Mouse (Mus musculus) spleen, adult 2 months (tissue): Measurements from ENCODE around the gene Slc16a14. TPM values are rescaled to one million over a fixed set of nuclear protein-coding genes. Genes with fewer than 3 reads are reported as not detected.

Source experiments
- DNase-seq, 2 experiments: peaks; one replicate each; pipeline versions ENCODE4 v3.0.0 to v3.0.0-alpha.2; 2012 to 2021; ENCODE audit warnings: low spot score in 2 of 2, low read depth in 1 of 2
- H3K27ac ChIP-seq: fragments of 200-500 bp; 2 replicates; pipeline ENCODE4 v1.5.1; 2012; ENCODE audit warnings: low read length, inconsistent platforms; ENCODE audit not compliant: insufficient read depth
- H3K27me3 ChIP-seq: fragments of 200-500 bp; 2 replicates; pipeline ENCODE4 v1.6.1; 2012; ENCODE audit warnings: mild to moderate bottlenecking, moderate library complexity, low read length, inconsistent platforms; ENCODE audit not compliant: control insufficient read depth, insufficient read depth
- H3K36me3 ChIP-seq: fragments of 200-500 bp; 2 replicates; pipeline ENCODE4 v1.6.1; 2012; ENCODE audit warnings: mild to moderate bottlenecking, low read length, inconsistent platforms; ENCODE audit not compliant: control insufficient read depth, insufficient read depth
- H3K4me1 ChIP-seq: fragments of 200-500 bp; 2 replicates; pipeline ENCODE4 v1.6.1; 2011; ENCODE audit warnings: inconsistent platforms; ENCODE audit not compliant: control insufficient read depth, insufficient read depth, insufficient read length
- H3K4me3 ChIP-seq: fragments of 200-500 bp; 2 replicates; pipeline ENCODE4 v1.5.1; 2011; ENCODE audit warnings: mild to moderate bottlenecking, inconsistent platforms; ENCODE audit not compliant: insufficient read depth, insufficient read length; ENCODE audit errors: extremely low read depth
- CTCF ChIP-seq: fragments of 200-500 bp; IDR thresholded peaks from 2 replicates; pipeline ENCODE4 v1.5.1; 2011; ENCODE audit warnings: mild to moderate bottlenecking, inconsistent platforms; ENCODE audit not compliant: insufficient read depth, insufficient read length, insufficient replicate concordance; ENCODE audit errors: extremely low read depth
- POLR2A ChIP-seq: fragments of 200-500 bp; IDR thresholded peaks from 2 replicates; pipeline ENCODE4 v1.6.1; 2011; ENCODE audit warnings: low read depth, low read length, inconsistent platforms
- WGBS: fragments of 180-500 bp; shearing (Covaris S2); methylation state at CpG from one replicate; pipeline ENCODE4 v1.1.7; 2018; 5-methylcytosine and 5-hydroxymethylcytosine counted together
- polyA plus RNA-seq: library from polyadenylated mRNA; depleted of rRNA; stranded (reverse); fragments of >200 nt; gene quantifications from 2 replicates; pipeline ENCODE4 v1.2.3, GENCODE M21; 2012

Gene Slc16a14
- polyA plus RNA-seq, 1 experiment, result 0.06 TPM

- no peaks in the 10 kb centered on the region for H3K4me1 ChIP-seq
- no peaks in the 10 kb centered on the region for H3K27me3 ChIP-seq
- H3K36me3 ChIP-seq, result no peaks in the 10 kb centered on the region
- no peak for TF ChIP-seq CTCF
- TF ChIP-seq POLR2A, result no peak
- 83% methylated on average over 11 of the region's 11 CpGs for WGBS
- H3K4me3 ChIP-seq, result no peak overlapping the region
- no peak overlapping the region for H3K27ac ChIP-seq
- DNase-seq, result no peak
These were observed 53.5 kb downstream of the Slc16a14 start for GRCm38 (mm10) chr1:84881248-84882065.

- TF ChIP-seq POLR2A (no peak), CTCF (no peak)
- Histone ChIP-seq H3K27ac (no peak overlapping the region), H3K36me3 (no peaks in the 10 kb centered on the region), H3K27me3 (no peaks in the 10 kb centered on the region), H3K4me3 (no peak overlapping the region), H3K4me1 (no peaks in the 10 kb centered on the region)
- no peak for DNase-seq
- WGBS, result 92% methylated on average over 8 of the region's 8 CpGs
These were observed 55.3 kb downstream of the Slc16a14 start for GRCm38 (mm10) chr1:84879571-84880120.

GRCm38 (mm10) chr1:84877590-84877989, 57.3 kb downstream of the Slc16a14 start:
- H3K27ac ChIP-seq, result no peak overlapping the region
- no peak overlapping the region for H3K4me3 ChIP-seq
- H3K36me3 ChIP-seq, result no peaks in the 10 kb centered on the region
- no peak for DNase-seq
- WGBS, result 93% methylated on average over 2 of the region's 2 CpGs
- no peaks in the 10 kb centered on the region for H3K4me1 ChIP-seq
- TF ChIP-seq CTCF (no peak), POLR2A (no peak)
- H3K27me3 ChIP-seq, result no peaks in the 10 kb centered on the region

- DNase-seq, result no peak
- Histone ChIP-seq H3K4me1 (no peaks in the 10 kb centered on the region), H3K36me3 (no peaks in the 10 kb centered on the region), H3K27ac (no peak overlapping the region), H3K27me3 (no peaks in the 10 kb centered on the region), H3K4me3 (no peak overlapping the region)
- TF ChIP-seq POLR2A, result no peak
- 75% methylated on average over 4 of the region's 4 CpGs for WGBS
These were observed 62.0 kb downstream of the Slc16a14 start for GRCm38 (mm10) chr1:84872939-84873338.

GRCm38 (mm10) chr1:84872105-84872504, 62.8 kb downstream of the Slc16a14 start:
- DNase-seq, result no peak
- H3K4me1 ChIP-seq, result no peaks in the 10 kb centered on the region
- no peaks in the 10 kb centered on the region for H3K27me3 ChIP-seq
- H3K27ac ChIP-seq, result no peak overlapping the region
- no peak overlapping the region for H3K4me3 ChIP-seq
- no peaks in the 10 kb centered on the region for H3K36me3 ChIP-seq
- 86% methylated on average over 3 of the region's 3 CpGs for WGBS
- TF ChIP-seq POLR2A (no peak), CTCF (no peak)

- Histone ChIP-seq H3K4me3 (no peak overlapping the region), H3K4me1 (no peaks in the 10 kb centered on the region), H3K27me3 (no peaks in the 10 kb centered on the region), H3K27ac (no peak overlapping the region), H3K36me3 (no peaks in the 10 kb centered on the region)
- DNase-seq, result no peak
- 81% methylated on average over 6 of the region's 6 CpGs for WGBS
- no peak for TF ChIP-seq POLR2A
- TF ChIP-seq CTCF, result no peak
These were observed 63.8 kb downstream of the Slc16a14 start for GRCm38 (mm10) chr1:84871131-84871530.

GRCm38 (mm10) chr1:84869498-84869897, 65.4 kb downstream of the Slc16a14 start:
- Histone ChIP-seq H3K36me3 (no peaks in the 10 kb centered on the region), H3K27ac (no peak overlapping the region), H3K4me1 (no peaks in the 10 kb centered on the region), H3K4me3 (no peak overlapping the region), H3K27me3 (no peaks in the 10 kb centered on the region)
- no peak for DNase-seq
- WGBS, result 74% methylated on average over 7 of the region's 7 CpGs
- no peak for TF ChIP-seq CTCF
- no peak for TF ChIP-seq POLR2A
